Mouse (Mus musculus) G1E (cell line): ENCODE data around the gene Cd200.

Experiments used
- CTCF ChIP-seq: IDR thresholded peaks from 2 replicates; pipeline ENCODE4 v1.5.1; 2012; ENCODE audit warnings: low read depth, low read length, inconsistent platforms, mixed read lengths
- GATA1 ChIP-seq: IDR thresholded peaks from 2 replicates; pipeline ENCODE4 v1.6.1; 2012; ENCODE audit warnings: borderline replicate concordance, low read length, inconsistent platforms, mixed read lengths
- POLR2AphosphoS5 ChIP-seq: IDR thresholded peaks from 2 replicates; pipeline ENCODE4 v1.6.1; 2012; ENCODE audit warnings: low read depth, low read length, inconsistent platforms; ENCODE audit not compliant: insufficient replicate concordance
- TAL1 ChIP-seq: conservative IDR thresholded peaks from 2 replicates; pipeline ENCODE4 v1.6.1; 2012; ENCODE audit warnings: low read depth, low read length, inconsistent platforms, mixed read lengths

DNA sequence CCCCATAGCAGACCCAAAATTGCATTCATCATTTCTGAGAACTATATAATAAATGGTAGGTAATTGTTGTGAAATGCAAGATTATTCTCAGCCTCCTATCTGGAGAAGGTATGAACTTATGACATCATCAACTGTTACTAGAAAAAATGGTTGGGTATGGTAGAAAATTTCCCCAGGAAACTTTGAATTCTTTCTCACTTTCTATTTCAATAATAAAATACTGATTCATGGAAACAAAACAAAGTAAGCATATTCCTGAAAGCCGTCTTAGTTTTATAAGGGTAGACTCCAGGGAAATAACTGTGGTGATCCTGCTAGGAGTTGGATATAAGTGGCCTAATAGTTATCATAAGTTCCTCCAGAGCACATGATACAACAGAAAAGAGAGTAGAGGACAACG lies 19.8 kb downstream of the Cd200 start:
- no peak for TF ChIP-seq TAL1
- no peak for TF ChIP-seq GATA1
- no peak for TF ChIP-seq CTCF
- TF ChIP-seq POLR2AphosphoS5: no peak
